Mouse (Mus musculus) liver, postnatal 0 days (tissue): ENCODE data around the gene Plk2.

Experiments used
- CTCF ChIP-seq: sonication (generic); IDR thresholded peaks from 2 replicates; pipeline ENCODE4 v1.5.1; 2016; ENCODE audit warnings: antibody characterized with exemption, low read depth
- EP300 ChIP-seq: IDR thresholded peaks from 2 replicates; pipeline ENCODE4 v1.6.1; 2016; ENCODE audit warnings: antibody characterized with exemption, low read depth, mild to moderate bottlenecking

DNA sequence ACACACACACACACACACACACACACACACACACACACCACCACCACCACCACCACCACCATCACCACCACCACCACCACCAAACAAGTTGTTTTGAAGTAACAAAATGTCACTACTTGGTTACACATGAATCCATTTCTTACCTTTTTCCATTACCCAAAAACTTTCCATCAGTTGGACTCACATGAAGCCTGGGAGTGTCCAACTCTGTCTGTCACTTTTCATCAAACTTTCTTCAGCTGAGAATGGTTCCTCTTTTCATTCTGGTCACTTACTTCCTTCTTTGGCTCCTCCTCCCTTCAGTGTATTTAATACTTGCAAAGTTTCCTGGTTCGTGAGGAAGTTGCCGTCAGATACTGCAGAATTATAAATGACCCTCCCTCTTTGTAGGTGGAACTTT lies 37.9 kb upstream of the Plk2 start, which contains the start of gene Gapt:
- TF ChIP-seq CTCF (no peak), EP300 (no peak)
